Mouse (Mus musculus): ENCODE measurements around the gene Sec14l2.
"Not testable (repeated sequence)": the region's sequence is repeated elsewhere in the genome, so short reads cannot be mapped to it uniquely, and the experiment has no call there.

Sec14l2 gene

GRCm38 (mm10) chr11:4128461-4128860, 5.2 kb upstream of the Sec14l2 start:
- DNase-seq = not testable (repeated sequence)

- DNase-seq = no peak
These were observed 3.8 kb upstream of the Sec14l2 start for GRCm38 (mm10) chr11:4127059-4127458.

DNA sequence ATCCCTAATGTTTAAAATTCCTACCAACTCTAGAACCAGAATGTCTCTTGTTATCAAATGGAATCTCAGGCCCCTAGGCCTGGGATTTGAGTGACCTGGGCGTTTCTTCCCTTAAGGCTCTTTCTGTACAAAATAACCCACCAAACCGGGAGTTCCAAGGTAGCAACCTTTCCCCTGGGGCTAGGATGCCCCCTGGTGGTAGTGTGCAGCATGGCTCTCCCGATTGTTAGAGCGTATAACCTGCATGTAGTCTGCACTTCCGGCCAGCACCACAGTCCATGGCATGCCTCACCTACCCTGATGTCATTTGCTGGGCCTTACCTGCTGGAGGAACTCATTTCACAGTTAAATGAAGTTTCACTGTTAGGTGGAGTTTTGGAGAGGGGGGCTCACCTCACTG, 707 bp upstream of the Sec14l2 start:
- no peak for DNase-seq

DNA sequence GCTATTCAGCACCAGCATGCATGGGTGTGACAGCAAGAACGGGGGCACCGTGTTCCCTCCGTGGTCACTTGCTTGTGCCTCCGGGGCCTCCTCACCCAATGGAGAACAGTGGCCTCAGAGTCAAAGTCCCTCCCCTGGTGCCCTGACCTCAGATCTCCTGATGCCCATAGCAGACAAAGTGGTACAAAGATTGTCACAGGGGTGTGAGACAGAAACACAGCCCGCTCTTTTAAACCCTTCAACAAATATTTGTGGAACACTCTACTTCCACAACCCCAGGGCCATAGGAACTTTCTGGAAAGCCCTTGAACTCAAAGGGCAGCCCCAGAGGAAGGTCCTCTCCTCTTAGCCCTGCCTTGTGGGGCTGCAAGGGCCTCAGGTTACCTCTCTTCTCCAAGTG, 989 bp downstream of the Sec14l2 start:
- DNase-seq = no peak

- no peak for DNase-seq
These were observed 1.5 kb downstream of the Sec14l2 start for GRCm38 (mm10) chr11:4121691-4122090.

DNA sequence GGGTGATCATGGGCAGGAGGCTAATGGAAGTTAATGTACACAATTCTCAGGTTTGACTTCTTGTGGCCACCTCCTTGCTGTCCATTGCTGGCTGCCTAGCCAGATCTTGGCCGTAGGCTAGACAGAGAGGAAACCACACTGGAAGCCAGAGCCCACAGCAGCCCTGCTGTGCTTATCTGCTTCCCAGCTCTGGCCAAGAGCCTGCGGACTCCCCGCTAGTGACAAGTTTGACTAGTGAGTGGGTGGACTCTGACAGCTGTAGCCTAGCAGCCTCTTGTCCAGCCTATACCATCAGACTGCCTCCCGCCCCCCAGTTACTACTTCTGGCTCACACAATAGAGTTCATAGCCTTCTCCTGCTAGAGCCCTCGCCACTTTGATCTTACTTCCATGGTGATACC, 3.6 kb downstream of the Sec14l2 start:
- DNase-seq = no peak

- DNase-seq = peak; percentile 86
These were observed 4.9 kb downstream of the Sec14l2 start for GRCm38 (mm10) chr11:4118081-4118921.

DNA sequence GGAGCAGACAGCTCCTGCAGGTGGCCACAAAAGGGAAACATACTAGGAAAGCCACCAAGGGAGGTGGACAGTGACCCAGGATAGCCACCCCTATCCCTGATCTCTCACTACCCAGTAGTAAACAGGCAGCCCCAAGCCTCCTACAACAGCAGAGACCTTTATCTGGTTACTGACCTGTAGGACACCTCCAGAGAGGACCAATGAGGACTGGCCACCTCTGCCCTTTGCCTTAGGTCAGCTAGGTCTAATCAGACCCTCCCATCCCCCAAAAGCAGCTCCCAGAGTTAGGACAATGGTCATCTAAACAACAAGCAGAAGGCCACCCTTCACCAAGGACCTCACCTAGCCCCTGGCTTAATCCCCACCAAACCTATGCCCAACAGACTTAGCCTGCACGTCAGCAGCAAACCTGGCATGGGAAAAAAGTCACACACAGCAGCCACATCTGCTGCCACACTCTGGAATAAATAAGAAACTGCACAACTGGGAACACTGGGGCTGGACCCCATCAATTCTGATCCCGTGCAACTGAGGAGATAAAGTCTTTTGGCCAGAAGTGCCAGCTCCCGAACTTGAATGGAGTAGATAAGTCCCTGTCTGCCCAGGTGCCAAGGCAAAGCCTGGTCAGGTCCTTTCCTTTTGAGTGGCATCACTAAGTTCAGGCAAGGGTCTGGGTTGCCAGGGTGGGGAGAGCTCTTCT, 5.7 kb downstream of the Sec14l2 start:
- no peak for DNase-seq

GRCm38 (mm10) chr11:4116458-4117141, 6.6 kb downstream of the Sec14l2 start:
- DNase-seq = no peak

DNA sequence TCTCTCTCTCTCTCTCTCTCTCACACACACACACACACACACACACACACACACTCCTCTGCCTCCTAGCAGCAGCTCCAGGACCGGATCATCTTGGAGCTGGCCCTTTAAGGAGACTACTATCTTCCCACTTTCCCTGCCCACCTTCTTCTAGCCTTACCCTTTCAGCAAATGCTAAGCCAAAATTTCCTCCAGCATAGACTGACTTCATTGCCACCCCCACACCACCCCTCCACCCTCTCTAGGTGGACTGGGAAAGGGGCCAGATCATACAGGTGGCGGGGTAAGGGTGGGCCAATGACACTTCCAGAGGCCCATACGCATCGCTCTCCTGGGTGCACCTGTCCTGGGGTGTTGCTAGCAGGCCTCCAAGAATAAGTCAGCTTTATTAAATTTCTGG, 7.8 kb downstream of the Sec14l2 start:
- DNase-seq = no peak

DNA sequence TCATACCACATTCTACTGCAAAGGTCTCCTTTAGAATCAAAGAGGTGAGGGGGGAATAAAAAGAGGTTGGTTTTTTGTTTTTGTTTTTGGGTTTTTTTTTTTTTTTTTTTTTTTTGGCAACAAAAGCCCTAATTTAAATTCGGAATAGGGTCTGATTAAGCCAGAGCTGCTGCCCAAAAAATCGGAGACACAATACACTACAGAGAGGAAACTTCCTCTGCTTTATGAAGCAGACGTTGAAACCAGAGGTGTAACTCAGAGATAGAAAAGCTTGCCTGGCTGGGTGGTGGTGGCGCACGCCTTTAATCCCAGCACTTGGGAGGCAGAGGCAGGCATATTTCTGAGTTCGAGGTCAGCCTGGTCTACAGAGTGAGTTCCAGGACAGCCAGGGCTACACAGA, 8.7 kb downstream of the Sec14l2 start:
- not testable (repeated sequence) for DNase-seq

- DNase-seq = no peak
These were observed 9.2 kb downstream of the Sec14l2 start for GRCm38 (mm10) chr11:4113970-4114369.

- no peak for DNase-seq
These were observed 9.7 kb downstream of the Sec14l2 start for GRCm38 (mm10) chr11:4113496-4113895.

- DNase-seq = no peak
These were observed 10.4 kb downstream of the Sec14l2 start for GRCm38 (mm10) chr11:4112861-4113260.

DNA sequence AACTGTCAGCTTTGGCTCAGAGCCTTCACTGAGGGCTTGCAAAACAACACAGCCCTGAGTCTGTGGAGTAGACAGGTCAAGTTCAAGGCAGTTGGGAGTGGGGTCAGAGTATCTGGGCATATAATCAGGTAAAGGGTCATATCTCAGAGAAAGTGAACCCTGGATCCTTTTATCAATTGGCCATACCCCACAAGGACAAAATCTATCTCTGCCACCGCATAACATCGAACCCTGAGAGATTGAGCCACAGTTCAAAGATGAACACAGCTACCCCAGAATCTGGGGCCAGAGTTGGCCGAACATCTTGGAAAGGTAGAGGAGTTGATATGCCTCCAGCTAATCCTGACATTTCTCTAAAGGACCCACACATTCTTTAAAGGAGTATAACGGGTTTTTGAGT, 11.2 kb downstream of the Sec14l2 start:
- DNase-seq = no peak

GRCm38 (mm10) chr11:4108691-4109090, 14.5 kb downstream of the Sec14l2 start:
- DNase-seq = no peak

DNA sequence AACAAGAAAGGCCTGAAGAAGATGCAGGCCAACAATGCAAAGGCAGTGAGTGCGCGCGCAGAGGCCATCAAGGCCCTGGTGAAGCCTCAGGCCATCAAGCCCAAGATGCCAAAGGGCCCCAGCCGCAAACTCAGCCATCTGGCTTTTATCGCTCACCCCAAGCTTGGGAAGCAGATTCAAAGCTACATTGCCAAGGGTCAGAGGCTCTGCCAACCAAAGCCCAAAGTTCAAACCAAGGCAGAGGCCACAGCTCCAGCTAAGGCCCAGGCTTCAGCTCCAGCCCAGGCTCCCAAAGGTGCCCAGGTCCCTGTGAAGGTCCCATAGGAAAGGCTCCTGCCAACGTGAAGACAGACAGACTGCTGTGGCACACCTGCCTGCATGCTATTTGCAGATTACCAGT, 15.3 kb downstream of the Sec14l2 start:
- DNase-seq = not testable (repeated sequence)

- no peak for DNase-seq
These were observed 17.8 kb downstream of the Sec14l2 start for GRCm38 (mm10) chr11:4105444-4105843.

DNA sequence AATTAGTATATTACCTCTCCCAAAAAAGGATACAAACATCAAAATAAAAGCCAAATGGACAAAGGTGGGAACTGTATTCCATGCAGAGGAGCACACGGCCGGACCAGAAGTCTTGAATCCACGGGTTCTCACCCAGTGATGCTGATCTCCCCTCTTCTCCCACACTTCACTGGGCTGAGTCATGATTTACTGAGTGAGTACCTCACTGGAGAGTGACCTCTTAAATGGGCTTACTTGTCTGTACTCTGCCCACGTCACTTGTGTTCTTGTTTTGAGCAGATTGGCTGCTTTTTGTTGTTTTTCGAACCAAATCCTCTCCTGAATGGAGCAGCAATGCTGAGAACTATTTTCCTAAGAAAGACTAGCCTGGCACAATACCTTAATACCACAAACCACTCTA, 18.2 kb downstream of the Sec14l2 start:
- DNase-seq = no peak

- no peak for DNase-seq
These were observed 19.7 kb downstream of the Sec14l2 start for GRCm38 (mm10) chr11:4103522-4103921.

GRCm38 (mm10) chr11:4101851-4102250, 21.4 kb downstream of the Sec14l2 start:
- DNase-seq = no peak

GRCm38 (mm10) chr11:4099447-4099846, 23.8 kb downstream of the Sec14l2 start:
- DNase-seq = no peak

- no peak for DNase-seq
These were observed 24.4 kb downstream of the Sec14l2 start for GRCm38 (mm10) chr11:4098816-4099215.

DNA sequence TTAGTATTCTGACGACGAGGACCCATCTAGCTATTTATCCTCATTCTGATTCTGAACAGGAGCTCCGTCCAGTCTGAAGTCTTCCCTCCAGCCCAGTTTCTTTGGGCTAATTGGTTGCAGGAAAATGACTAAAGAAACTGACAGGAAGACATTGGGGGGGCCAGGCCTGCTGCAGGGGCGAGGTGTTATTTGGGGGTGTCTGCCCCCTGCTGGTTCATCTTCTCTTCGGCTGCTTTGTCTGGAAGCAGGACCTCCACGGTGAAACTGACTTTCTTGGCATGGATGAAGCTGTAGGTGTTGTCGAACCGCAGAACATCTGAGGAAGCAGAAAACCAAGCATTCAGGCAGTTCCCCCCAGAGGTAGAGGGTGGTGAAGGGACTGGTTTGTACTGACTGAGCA, 25.1 kb downstream of the Sec14l2 start:
- DNase-seq = no peak
